Mouse (Mus musculus): ENCODE data around the gene Tuba4a. TPM values are rescaled to one million over a fixed set of nuclear protein-coding genes. Genes with fewer than 3 reads are reported as not detected.

Tuba4a gene
- total RNA-seq (2017): 133 and 166 TPM in 2 replicates

GRCm38 (mm10) chr1:75219531-75219930 is at the start of gene Tuba4a:
Tuba4a (minus strand) TSS chr1:75219865.
- ATAC-seq (replicated peaks in 1 of 2; ENCODE audit: insufficient read depth in 1 of 2, low FRiP score in 2 of 2, low TSS enrichment in 1 of 2, low read depth in 1 of 2, poor library complexity in 2 of 2, severe bottlenecking in 2 of 2): peak in 1 of 2 experiments; percentile 5; a peak in 1 of 4 replicates

GRCm38 (mm10) chr1:75264091-75264880 is 44.6 kb upstream of the Tuba4a start, which contains the start of gene Ptprn:
Ptprn (minus strand) TSS chr1:75264502.
- no peak for ATAC-seq (replicated peaks in 1 of 2; ENCODE audit: insufficient read depth in 1 of 2, low FRiP score in 2 of 2, low TSS enrichment in 1 of 2, low read depth in 1 of 2, poor library complexity in 2 of 2, severe bottlenecking in 2 of 2)

- ATAC-seq (replicated peaks in 1 of 2; ENCODE audit: insufficient read depth in 1 of 2, low FRiP score in 2 of 2, low TSS enrichment in 1 of 2, low read depth in 1 of 2, poor library complexity in 2 of 2, severe bottlenecking in 2 of 2): peak; percentile 56 to 67; a peak in 3 of 4 replicates
Measured at GRCm38 (mm10) chr1:75262969-75263951, 43.6 kb upstream of the Tuba4a start.

- no peak for ATAC-seq (replicated peaks in 1 of 2; ENCODE audit: insufficient read depth in 1 of 2, low FRiP score in 2 of 2, low TSS enrichment in 1 of 2, low read depth in 1 of 2, poor library complexity in 2 of 2, severe bottlenecking in 2 of 2)
Measured at GRCm38 (mm10) chr1:75261278-75261677, 41.6 kb upstream of the Tuba4a start.

GRCm38 (mm10) chr1:75255516-75256046 is 35.9 kb upstream of the Tuba4a start:
- no peak for ATAC-seq (replicated peaks in 1 of 2; ENCODE audit: insufficient read depth in 1 of 2, low FRiP score in 2 of 2, low TSS enrichment in 1 of 2, low read depth in 1 of 2, poor library complexity in 2 of 2, severe bottlenecking in 2 of 2)

- ATAC-seq (replicated peaks in 1 of 2; ENCODE audit: insufficient read depth in 1 of 2, low FRiP score in 2 of 2, low TSS enrichment in 1 of 2, low read depth in 1 of 2, poor library complexity in 2 of 2, severe bottlenecking in 2 of 2): no peak
Measured at GRCm38 (mm10) chr1:75254625-75255013, 35.0 kb upstream of the Tuba4a start.

- peak; percentile 53 to 65 for ATAC-seq (replicated peaks in 1 of 2; ENCODE audit: insufficient read depth in 1 of 2, low FRiP score in 2 of 2, low TSS enrichment in 1 of 2, low read depth in 1 of 2, poor library complexity in 2 of 2, severe bottlenecking in 2 of 2)
Measured at GRCm38 (mm10) chr1:75253849-75254624, 34.4 kb upstream of the Tuba4a start.

GRCm38 (mm10) chr1:75253029-75253428 is 33.4 kb upstream of the Tuba4a start:
- no peak for ATAC-seq (replicated peaks in 1 of 2; ENCODE audit: insufficient read depth in 1 of 2, low FRiP score in 2 of 2, low TSS enrichment in 1 of 2, low read depth in 1 of 2, poor library complexity in 2 of 2, severe bottlenecking in 2 of 2)

GRCm38 (mm10) chr1:75252308-75252707 is 32.6 kb upstream of the Tuba4a start:
- ATAC-seq (replicated peaks in 1 of 2; ENCODE audit: insufficient read depth in 1 of 2, low FRiP score in 2 of 2, low TSS enrichment in 1 of 2, low read depth in 1 of 2, poor library complexity in 2 of 2, severe bottlenecking in 2 of 2): no peak

GRCm38 (mm10) chr1:75251112-75251970 is 31.7 kb upstream of the Tuba4a start:
- ATAC-seq (replicated peaks in 1 of 2; ENCODE audit: insufficient read depth in 1 of 2, low FRiP score in 2 of 2, low TSS enrichment in 1 of 2, low read depth in 1 of 2, poor library complexity in 2 of 2, severe bottlenecking in 2 of 2): peak; percentile 81 to 86

GRCm38 (mm10) chr1:75250498-75250897 is 30.8 kb upstream of the Tuba4a start:
- no peak for ATAC-seq (replicated peaks in 1 of 2; ENCODE audit: insufficient read depth in 1 of 2, low FRiP score in 2 of 2, low TSS enrichment in 1 of 2, low read depth in 1 of 2, poor library complexity in 2 of 2, severe bottlenecking in 2 of 2)

- no peak for ATAC-seq (replicated peaks in 1 of 2; ENCODE audit: insufficient read depth in 1 of 2, low FRiP score in 2 of 2, low TSS enrichment in 1 of 2, low read depth in 1 of 2, poor library complexity in 2 of 2, severe bottlenecking in 2 of 2)
Measured at GRCm38 (mm10) chr1:75248041-75248772, 28.5 kb upstream of the Tuba4a start.

GRCm38 (mm10) chr1:75247071-75247930 is 27.6 kb upstream of the Tuba4a start:
- ATAC-seq (replicated peaks in 1 of 2; ENCODE audit: insufficient read depth in 1 of 2, low FRiP score in 2 of 2, low TSS enrichment in 1 of 2, low read depth in 1 of 2, poor library complexity in 2 of 2, severe bottlenecking in 2 of 2): no peak

- peak; percentile 68 to 69 for ATAC-seq (replicated peaks in 1 of 2; ENCODE audit: insufficient read depth in 1 of 2, low FRiP score in 2 of 2, low TSS enrichment in 1 of 2, low read depth in 1 of 2, poor library complexity in 2 of 2, severe bottlenecking in 2 of 2)
Measured at GRCm38 (mm10) chr1:75244836-75245235, 25.2 kb upstream of the Tuba4a start.
